Mouse (Mus musculus) right cerebral cortex, postnatal 10 days (tissue): ENCODE measurements around the gene Zmiz1.

Experiments
- DNase-seq, 2 experiments: peaks; one replicate each; pipeline ENCODE4 v3.0.0; 2021; ENCODE audit warnings: low spot score in 2 of 2

Zmiz1 gene

DNA sequence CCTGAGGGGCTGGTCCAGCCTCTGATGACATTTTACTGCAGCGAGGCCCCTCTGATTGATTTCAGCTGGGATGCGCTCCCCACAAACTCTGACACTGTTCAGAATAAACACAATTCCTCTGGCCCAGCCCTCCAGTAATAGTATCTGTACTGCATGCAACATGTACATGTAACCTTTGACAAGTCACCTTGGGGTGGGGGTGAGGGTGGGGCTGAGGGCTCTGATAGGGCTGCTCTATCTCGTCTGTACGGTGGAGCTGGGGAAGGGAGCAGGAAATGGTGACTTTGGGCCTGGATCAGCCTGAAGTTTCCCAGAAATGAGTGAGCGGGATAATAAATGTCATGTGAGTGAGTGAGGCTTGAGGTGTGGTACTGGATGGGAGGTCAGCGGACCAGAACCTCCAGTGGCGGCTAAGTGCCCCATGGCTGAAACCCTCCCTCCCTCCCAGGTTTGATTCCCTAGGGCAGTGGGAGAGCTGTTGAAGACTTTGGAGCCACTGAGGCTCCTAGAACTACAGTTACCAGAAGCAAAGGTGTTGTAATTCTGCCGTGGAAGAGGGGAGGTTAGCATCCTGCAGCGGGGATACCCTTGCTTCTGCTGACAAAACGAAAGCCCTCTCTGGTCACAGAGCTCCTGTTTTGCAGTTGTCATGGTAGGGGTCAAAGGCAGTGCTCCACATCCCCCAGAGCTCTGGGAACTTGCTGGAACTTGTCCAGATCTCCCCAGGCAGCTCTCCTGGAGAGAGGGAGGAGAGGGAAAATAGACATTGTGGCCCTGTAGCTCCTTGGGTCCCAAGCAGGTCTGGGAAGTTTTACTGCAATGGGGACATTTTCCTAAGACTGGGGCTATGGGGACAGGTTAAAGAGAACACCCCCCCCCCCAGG is 153.1 kb downstream of the Zmiz1 start:
- DNase-seq: no peak

DNA sequence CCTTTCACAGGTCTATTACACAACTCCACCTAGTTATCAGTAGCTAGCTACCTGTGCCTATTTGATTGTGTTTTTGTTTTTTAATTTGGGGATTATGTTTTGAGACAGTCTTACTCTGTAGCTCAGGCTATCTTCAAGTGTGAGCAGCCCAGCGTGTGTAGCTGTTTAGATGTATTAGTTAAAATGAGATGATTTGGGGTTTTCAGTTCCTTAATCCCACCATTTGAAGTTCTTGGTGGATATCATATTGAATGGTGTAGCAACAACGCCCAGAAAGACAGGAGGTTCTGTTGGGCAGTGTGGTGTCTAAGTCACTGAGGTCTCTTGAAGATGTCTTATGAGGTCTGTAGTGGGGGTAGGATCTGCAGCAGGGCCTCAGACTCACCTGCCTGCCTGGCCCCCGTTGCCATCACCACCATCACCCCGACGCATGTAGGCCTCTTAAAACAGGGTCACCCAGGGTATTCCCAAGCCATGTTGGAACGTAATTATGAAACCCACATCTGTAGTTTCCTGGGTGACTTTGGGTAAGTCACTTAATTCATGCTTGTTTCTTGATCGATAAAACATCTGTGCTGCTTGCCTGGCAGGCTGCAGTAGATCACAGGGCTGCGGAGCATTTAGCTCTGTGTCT is 155.1 kb downstream of the Zmiz1 start:
- DNase-seq: no peak

DNA sequence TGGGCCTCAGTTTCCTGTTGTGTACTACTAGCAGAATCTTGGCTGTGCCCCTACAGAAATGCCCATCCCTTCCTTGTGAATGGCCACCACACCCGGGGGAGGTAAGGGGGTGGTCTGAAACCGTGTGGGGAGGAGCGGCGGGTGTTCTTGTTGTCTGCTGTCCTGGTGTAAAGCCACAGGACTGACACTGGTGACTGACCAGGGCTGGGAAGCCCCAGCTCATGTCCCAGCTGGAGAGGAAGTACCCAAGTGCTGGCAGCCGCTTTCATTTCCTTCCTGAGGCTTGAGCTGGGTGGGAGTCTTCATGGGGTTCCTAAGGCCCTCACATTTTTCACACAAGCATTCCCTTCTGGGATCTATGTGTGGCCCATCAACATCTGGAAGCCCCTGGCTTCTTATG is 155.7 kb downstream of the Zmiz1 start:
- no peak for DNase-seq

DNA sequence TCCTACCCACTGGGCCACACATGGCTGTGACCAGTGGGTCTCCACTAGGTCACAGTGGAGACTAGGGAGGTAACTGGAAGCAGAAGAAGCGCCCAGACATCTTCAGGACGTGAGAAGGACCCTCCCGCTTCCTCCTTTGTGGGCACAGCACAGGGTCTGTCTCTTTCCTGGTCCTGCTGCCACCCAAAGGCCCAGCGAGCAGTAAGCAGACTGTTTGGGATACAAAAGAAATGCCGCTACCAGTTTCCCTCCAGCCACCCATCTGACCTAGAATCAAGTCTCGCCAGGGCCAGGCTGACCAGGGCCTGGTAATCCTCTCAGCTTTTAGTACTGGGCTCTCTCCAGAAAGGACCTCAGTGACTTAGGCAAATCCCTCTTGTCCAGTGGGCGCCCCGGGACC is 156.6 kb downstream of the Zmiz1 start:
- DNase-seq: no peak

DNA sequence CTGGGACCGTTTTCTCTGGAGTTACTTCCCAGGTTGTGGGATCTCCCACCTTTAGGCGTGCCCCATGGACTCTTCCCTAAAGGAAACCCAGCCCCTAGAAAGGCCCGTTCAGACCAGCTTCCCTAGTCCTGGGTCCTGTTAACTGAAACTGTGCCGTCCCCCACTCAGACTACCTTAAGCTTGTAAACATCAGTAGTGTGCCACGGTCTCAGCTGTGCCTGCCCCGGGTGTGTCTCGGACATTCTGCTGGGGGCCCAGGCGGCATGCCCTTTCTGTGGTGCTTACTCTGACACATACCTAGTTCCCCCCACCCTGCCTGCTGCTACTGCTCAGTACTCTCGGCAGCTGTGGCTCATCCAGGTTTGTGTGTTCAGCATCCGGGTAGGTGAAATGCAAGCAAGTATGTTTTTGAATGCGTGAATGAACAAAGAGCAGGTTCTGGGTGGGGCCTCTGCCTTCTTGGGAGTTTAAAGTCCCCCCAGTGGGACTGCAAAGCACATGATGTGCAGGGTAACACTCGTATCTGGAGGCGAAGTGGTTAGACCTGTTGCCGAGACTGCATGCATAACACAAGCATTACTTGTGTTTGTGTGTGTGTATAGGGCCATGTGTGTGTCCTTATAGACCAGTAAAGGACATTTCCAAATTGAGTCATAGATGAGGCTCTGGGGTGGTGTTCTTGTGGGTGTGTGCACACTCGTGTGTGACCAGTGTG is 157.2 kb downstream of the Zmiz1 start:
- no peak for DNase-seq

DNA sequence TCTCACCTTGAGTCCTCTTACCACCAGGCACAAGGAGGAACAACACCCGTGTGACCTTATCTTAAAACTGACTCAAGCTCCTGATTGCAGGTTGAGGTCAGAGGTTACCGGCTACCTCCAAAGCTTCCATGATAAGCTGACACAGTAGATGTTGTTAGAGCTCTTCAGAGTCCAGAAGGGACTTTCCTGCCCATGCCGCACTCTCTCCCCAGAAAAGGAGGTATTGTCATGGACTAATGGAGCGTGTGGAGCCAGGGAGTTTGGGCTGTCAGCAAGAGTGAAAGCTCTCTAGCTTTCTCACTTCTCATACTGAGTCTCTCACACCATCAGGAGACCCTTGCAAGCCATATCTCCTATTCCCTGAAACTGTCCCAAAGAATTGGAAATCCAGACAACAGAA is 158.3 kb downstream of the Zmiz1 start:
- no peak for DNase-seq

- DNase-seq: no peak
Observed at GRCm38 (mm10) chr14:25619066-25619762, 160.2 kb downstream of the Zmiz1 start.

DNA sequence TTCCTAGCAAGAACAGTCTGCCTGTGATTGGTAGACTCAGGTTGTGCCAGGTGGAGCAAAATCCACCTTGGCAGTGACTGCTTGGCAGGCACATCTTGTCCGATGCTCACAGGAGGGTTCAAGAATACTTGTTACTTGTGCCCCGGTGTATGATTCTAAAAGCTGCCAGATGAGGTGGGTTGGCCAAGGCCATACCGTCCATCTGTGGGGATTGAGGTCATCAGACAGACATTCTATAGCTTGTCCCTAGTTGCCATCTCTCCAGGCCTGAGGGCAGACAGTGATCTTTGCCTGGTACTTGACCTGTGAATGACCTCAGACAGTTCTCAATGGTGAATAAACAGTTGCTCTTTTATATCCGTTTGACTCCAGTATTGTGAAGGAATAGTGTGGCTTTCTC is 161.8 kb downstream of the Zmiz1 start:
- DNase-seq: no peak

DNA sequence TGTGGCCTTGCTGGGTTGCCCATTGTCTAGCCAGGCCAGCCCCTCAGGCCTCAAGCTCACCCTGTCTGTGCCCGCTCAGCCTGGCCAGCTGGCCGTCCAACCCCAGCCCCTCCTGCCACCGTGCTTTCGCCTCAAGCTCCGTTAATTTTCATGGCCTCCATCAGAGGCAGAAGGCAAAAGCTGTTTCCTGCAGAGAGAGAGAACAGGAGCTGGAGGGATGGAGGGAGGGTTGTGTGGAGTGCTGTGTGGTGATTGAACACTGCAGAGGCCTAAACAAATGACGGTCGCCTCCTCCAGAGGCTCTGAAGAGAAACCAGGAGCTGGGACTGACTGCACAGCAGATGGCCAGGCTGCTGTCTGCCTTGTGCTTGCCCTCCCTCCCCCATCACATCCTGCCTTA is 164.7 kb downstream of the Zmiz1 start:
- DNase-seq: no peak

DNA sequence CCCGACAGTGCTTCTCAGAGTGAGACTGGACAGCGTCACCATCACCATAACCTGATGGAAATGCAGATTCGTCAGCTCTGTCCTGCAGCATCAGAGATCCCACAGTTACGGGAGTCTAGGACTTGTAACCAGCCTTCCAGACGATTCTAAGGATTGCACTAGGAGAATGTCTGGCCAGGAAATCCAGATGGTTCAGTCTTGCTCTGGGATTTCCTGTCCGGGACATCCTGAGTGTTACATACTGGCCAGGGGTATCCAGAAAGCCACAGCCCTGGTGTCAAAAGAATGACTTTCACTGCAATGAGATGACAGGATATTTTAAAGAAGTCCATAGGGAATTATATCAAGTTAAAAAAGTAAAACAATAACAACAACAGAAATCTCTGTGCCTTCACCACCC is 165.7 kb downstream of the Zmiz1 start:
- no peak for DNase-seq

- DNase-seq: no peak
Observed at GRCm38 (mm10) chr14:25627599-25628255, 168.7 kb downstream of the Zmiz1 start.

DNA sequence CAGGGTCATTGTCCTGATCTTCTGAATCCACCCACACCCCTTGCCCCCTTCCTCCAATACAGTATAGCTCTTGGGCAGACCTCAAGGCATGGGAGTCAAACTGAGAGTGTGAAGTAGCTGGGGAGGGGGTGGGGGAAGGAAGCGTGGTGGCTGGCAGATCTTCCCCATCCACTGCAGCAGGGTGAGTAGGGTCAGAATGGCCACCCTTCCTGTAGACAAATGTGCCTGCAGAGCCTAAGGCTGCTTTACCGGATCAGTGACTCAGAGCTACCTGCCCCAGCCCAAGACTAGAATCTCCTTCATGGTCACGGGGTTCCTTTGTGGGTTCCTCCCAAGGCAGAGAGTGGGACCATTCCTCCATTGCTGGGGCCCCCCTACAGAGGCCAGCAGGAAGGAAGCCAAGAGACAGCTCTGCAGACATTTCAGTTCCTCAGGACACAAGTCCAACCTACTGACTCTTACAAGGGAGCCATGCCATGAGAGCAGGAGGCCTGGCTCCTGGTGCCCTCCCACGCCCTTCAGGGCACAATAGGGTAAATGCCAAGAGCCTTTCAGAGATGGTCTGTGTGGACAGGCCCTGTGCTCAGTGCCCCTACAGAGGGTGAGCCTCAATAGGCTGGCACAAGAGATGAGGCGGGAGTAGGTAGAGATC is 169.6 kb downstream of the Zmiz1 start:
- DNase-seq: no peak

- DNase-seq: peak in 1 of 2 experiments; percentile 54
Observed at GRCm38 (mm10) chr14:25629866-25630606, 171.1 kb downstream of the Zmiz1 start.

DNA sequence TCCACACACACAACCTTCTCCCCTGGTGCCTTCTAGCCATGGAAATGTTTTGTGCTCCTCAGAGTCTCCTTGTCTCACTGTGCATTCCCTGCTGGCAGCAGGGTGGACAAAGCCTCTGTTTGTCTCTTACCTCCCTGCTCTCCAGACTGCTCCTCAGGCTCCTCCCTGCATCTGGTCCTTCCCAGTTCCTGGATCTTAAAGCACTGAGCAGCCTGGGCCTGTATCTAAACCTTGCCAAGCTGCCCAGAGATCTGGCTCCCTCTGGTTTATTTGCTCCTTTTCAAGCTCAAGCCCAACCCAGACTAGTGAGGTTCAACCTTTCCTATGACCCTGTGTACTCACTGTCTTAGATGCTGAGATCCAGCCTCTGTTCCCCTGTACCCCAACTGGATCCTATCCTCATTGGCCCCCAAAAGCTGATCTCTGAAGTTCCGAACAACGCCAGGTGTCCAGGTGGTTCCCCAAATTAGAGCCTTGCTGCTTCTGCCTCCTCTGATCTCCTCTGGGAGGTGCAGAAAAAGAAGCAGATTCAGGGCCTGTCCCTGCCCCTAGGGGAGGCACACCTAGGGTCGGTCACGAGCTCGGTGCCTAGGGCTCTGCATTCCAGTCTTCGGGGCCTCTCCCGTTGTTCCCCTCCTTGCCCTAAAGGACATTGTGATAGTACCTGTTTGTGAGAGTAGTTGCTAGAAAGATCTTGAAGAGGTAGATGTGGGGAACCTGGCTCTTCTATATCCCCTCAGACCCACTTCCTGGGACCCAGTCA is 171.8 kb downstream of the Zmiz1 start:
- no peak for DNase-seq

- DNase-seq: no peak
Observed at GRCm38 (mm10) chr14:25631481-25631880, 172.5 kb downstream of the Zmiz1 start.

DNA sequence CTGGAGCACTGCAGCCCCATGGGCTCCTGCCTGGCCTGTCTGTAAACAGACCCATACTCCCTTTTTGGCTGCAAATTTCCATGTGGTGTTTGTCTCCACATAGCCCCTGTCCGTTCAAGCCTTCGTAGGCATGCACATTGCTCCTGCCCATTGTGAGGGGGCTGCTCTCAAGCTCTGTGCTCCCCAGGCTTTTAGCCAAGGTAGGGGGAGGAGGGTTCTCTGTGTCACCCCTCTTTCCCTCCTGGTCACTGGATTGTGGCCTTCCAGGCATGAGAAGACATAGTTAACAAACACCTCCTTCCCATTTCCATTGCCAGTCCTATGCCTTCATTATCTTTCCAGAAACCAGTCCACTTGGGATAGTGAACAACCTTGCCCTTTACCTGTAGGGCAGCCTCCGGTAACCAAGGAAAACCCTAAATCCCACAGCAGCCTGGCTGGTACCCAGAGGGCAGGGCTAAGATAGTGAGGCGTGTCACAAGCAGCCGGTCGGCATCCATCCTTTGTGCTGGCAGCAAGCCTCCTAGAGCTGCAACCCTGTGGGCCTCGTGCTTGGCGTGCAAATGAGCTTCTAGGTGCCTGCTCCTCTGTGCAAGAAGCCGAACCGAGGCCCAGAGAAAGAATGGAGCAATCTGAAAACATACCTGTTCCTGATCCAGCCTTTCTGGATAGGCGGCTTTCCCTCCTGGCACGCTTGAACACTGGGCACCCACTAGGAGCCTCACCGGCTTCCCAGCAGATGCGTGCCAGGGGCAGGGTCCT is 174.7 kb downstream of the Zmiz1 start:
- peak; percentile 77 to 78 for DNase-seq

- DNase-seq: no peak
Observed at GRCm38 (mm10) chr14:25634328-25634727, 175.3 kb downstream of the Zmiz1 start.

- no peak for DNase-seq
Observed at GRCm38 (mm10) chr14:25635746-25636145, 176.8 kb downstream of the Zmiz1 start.

- peak; percentile 61 to 78 for DNase-seq
Observed at GRCm38 (mm10) chr14:25636297-25636696, 177.3 kb downstream of the Zmiz1 start.
